Mouse (Mus musculus) thymus, adult 2 months (tissue): ENCODE results near the gene Npc2.

Source experiments
- CTCF ChIP-seq: fragments of 200-500 bp; IDR thresholded peaks from 2 replicates; pipeline ENCODE4 v1.5.1; 2012; ENCODE audit warnings: mild to moderate bottlenecking, control low read depth, low read length, moderate library complexity, borderline replicate concordance; ENCODE audit not compliant: control insufficient read depth, poor library complexity, insufficient read depth; ENCODE audit errors: extremely low read depth
- POLR2A ChIP-seq: fragments of 200-500 bp; IDR thresholded peaks from 2 replicates; pipeline ENCODE4 v1.6.1; 2012; ENCODE audit warnings: mild to moderate bottlenecking, low read length, control low read depth, moderate library complexity; ENCODE audit not compliant: control insufficient read depth, poor library complexity, insufficient read depth; ENCODE audit errors: extremely low read depth

- TF ChIP-seq CTCF (no peak), POLR2A (no peak)
These were observed 17.9 kb upstream of the Npc2 start for GRCm38 (mm10) chr12:84790853-84791252.
